Mouse (Mus musculus): Measurements from ENCODE around the gene Metap1d.

GRCm38 (mm10) chr2:71541418-71542226, 88.5 kb downstream of the Metap1d start:
- TF ChIP-seq GATA1 (IDR thresholded peaks at IDR 0.05; ENCODE audit: borderline replicate concordance, low read length) (no peak), FLI1 (IDR thresholded peaks at IDR 0.05; ENCODE audit: low read length) (no peak)
